Mouse (Mus musculus) stomach, embryonic 14.5 days (tissue): Measurements from ENCODE around the gene Ubqln4. TPM values are rescaled to one million over a fixed set of nuclear protein-coding genes. Genes with fewer than 3 reads are reported as not detected.

Experiments used
- ATAC-seq: fragments of 200-750 bp; cut with Nextera tagmentation; 2 replicates; pipeline ENCODE4 v1.8.0; 2017; ENCODE audit warnings: low read depth, moderate TSS enrichment; ENCODE audit not compliant: insufficient number of reproducible peaks, insufficient read depth, low FRiP score
- H3K27ac ChIP-seq: fragments of 300-500 bp; sonication (generic); 2 replicates; pipeline ENCODE4 v1.5.1; 2014; ENCODE audit warnings: mild to moderate bottlenecking, low read length, moderate library complexity, mixed read lengths
- H3K27me3 ChIP-seq: fragments of 300-500 bp; sonication (generic); 2 replicates; pipeline ENCODE4 v1.6.1; 2014; ENCODE audit warnings: low read length, control low read depth, mixed read lengths; ENCODE audit not compliant: control insufficient read depth, insufficient read depth
- H3K36me3 ChIP-seq: fragments of 300-500 bp; sonication (generic); 2 replicates; pipeline ENCODE4 v1.6.1; 2014; ENCODE audit warnings: mild to moderate bottlenecking, control low read depth, low read length, moderate library complexity, mixed read lengths; ENCODE audit not compliant: control insufficient read depth, insufficient read depth
- H3K4me1 ChIP-seq: fragments of 300-500 bp; sonication (generic); 2 replicates; pipeline ENCODE4 v1.6.1; 2014; ENCODE audit warnings: low read length, control low read depth, mixed read lengths; ENCODE audit not compliant: control insufficient read depth, insufficient read depth
- H3K4me2 ChIP-seq: fragments of 300-500 bp; sonication (generic); replicated peaks from 2 replicates; pipeline ENCODE4 v1.6.1; 2014; ENCODE audit warnings: low read depth, low read length, control low read depth
- H3K4me3 ChIP-seq: fragments of 300-500 bp; sonication (generic); 2 replicates; pipeline ENCODE4 v1.5.1; 2014; ENCODE audit warnings: low read depth, low read length, control low read depth
- H3K9ac ChIP-seq: fragments of 300-500 bp; sonication (generic); replicated peaks from 2 replicates; pipeline ENCODE4 v1.6.1; 2014; ENCODE audit warnings: low read depth, mild to moderate bottlenecking, control low read depth, low read length, moderate library complexity, mixed read lengths
- H3K9me3 ChIP-seq: fragments of 300-500 bp; sonication (generic); 2 replicates; pipeline ENCODE4 v1.6.1; 2016; ENCODE audit warnings: low read depth, low read length, control low read depth; ENCODE audit not compliant: control insufficient read depth
- WGBS: fragments of 180-500 bp; shearing (Covaris S2); extraction: QIAGEN DNeasy Blood & Tissue Kit; methylation state at CpG from one replicate; pipeline ENCODE4 v1.1.7; 2014; 5-methylcytosine and 5-hydroxymethylcytosine counted together
- polyA plus RNA-seq: library from polyadenylated mRNA; unstranded; fragments of >200 nt; fragmentation: Nextera tagmentation; extraction: Ambion mirVana; gene quantifications from 2 replicates; pipeline ENCODE4 v1.2.1, GENCODE M21; 2014

Ubqln4 gene
- 48.4 TPM in 2 replicates for polyA plus RNA-seq

DNA sequence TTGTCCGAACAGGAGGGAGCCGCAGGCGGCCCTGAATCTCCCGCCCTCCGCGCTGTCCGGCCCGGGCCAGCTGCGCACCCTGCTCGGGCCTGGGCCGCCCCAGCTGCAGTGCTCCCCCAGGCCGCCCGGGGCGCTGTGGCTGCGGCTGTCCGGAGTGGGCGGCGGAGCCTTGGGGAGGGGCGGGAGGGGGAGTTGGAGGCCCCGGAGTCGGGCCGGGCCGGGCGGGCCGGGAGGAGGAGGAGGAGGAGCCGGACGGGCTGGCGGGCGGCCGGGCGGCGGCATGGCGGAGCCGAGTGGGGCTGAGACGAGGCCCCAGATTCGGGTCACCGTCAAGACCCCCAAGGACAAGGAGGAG, at the start of gene Ubqln4:
Gene Ubqln4, plus strand, starts transcription at position 234 of the 355 bp plus-strand sequence.
- under 1% methylated on average over 31 of the region's 37 CpGs for WGBS
- H3K9me3 ChIP-seq, result no peaks in the 10 kb centered on the region
- peaks cover 21% of the 10 kb centered on the region for H3K4me1 ChIP-seq
- peak; percentile 88 for ATAC-seq
- no peaks in the 10 kb centered on the region for H3K27me3 ChIP-seq
- peak within 1 kb of the TSS; percentile 99 for H3K27ac ChIP-seq
- H3K36me3 ChIP-seq, result peaks cover 29% of the 10 kb centered on the region
- H3K9ac ChIP-seq, result peak within 1 kb of the TSS; percentile 88
- peak within 1 kb of the TSS; percentile 78 for H3K4me2 ChIP-seq
- peak within 1 kb of the TSS; percentile 92 for H3K4me3 ChIP-seq

GRCm38 (mm10) chr3:88503881-88504746, 49.4 kb upstream of the Ubqln4 start:
- no peak overlapping the region for H3K9ac ChIP-seq
- peak overlapping the region; percentile 99; the same call in 1 of the 2 replicates for H3K4me2 ChIP-seq
- no peak overlapping the region for H3K4me3 ChIP-seq
- 41% methylated on average over 8 of the region's 8 CpGs for WGBS
- peak overlapping the region; percentile 82; the same call in 1 of the 2 replicates for H3K27ac ChIP-seq
- H3K27me3 ChIP-seq, result no peaks in the 10 kb centered on the region
- peaks cover 22% of the 10 kb centered on the region; the same call in 1 of the 2 replicates for H3K4me1 ChIP-seq
- H3K9me3 ChIP-seq, result no peaks in the 10 kb centered on the region
- no peak for ATAC-seq
- H3K36me3 ChIP-seq, result no peaks in the 10 kb centered on the region

DNA sequence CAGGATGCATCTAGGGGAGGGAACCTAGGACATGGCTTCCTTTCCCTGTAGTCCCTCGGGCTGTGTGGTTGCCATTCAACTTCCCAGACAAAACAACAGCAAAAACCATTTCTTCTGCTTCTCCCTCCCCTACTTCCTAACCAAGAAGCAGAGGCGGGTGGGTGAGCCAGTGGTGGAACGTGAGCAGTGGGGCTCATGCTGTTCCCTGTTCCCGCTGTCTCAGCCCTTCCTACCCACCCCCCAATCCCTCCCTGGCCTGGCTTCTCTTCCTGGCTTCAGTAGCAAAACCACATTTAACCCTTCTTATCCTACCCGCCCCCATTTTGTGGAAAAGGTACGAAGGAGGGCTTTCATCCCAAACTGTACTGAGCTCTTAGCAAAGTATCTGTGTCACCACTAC, 48.5 kb upstream of the Ubqln4 start:
- Histone ChIP-seq H3K27ac (no peak overlapping the region), H3K9me3 (no peaks in the 10 kb centered on the region), H3K36me3 (no peaks in the 10 kb centered on the region), H3K4me2 (no peak overlapping the region), H3K27me3 (no peaks in the 10 kb centered on the region), H3K4me3 (no peak overlapping the region), H3K4me1 (peaks cover 27% of the 10 kb centered on the region; the same call in 1 of the 2 replicates), H3K9ac (no peak overlapping the region)
- WGBS, result 71% methylated on average over 6 of the region's 6 CpGs
- no peak for ATAC-seq

- no peak overlapping the region for H3K4me2 ChIP-seq
- no peaks in the 10 kb centered on the region for H3K36me3 ChIP-seq
- H3K9ac ChIP-seq, result no peak overlapping the region
- H3K27ac ChIP-seq, result no peak overlapping the region
- no peaks in the 10 kb centered on the region for H3K27me3 ChIP-seq
- 48% methylated on average over 7 of the region's 7 CpGs for WGBS
- no peak overlapping the region for H3K4me3 ChIP-seq
- H3K4me1 ChIP-seq, result peaks cover 26% of the 10 kb centered on the region; the same call in 1 of the 2 replicates
- ATAC-seq, result no peak
- H3K9me3 ChIP-seq, result no peaks in the 10 kb centered on the region
These were observed 47.8 kb upstream of the Ubqln4 start for GRCm38 (mm10) chr3:88505765-88506164.

GRCm38 (mm10) chr3:88509250-88509649, 44.3 kb upstream of the Ubqln4 start:
- Histone ChIP-seq H3K27me3 (no peaks in the 10 kb centered on the region), H3K4me2 (peak overlapping the region; percentile 45), H3K36me3 (no peaks in the 10 kb centered on the region), H3K9me3 (no peaks in the 10 kb centered on the region), H3K9ac (no peak overlapping the region), H3K4me3 (peak overlapping the region; percentile 27; the same call in 1 of the 2 replicates), H3K27ac (peak overlapping the region; percentile 84), H3K4me1 (peaks cover 32% of the 10 kb centered on the region)
- 57% methylated on average over 3 of the region's 3 CpGs for WGBS
- no peak; the same call in 1 of the 2 replicates for ATAC-seq

DNA sequence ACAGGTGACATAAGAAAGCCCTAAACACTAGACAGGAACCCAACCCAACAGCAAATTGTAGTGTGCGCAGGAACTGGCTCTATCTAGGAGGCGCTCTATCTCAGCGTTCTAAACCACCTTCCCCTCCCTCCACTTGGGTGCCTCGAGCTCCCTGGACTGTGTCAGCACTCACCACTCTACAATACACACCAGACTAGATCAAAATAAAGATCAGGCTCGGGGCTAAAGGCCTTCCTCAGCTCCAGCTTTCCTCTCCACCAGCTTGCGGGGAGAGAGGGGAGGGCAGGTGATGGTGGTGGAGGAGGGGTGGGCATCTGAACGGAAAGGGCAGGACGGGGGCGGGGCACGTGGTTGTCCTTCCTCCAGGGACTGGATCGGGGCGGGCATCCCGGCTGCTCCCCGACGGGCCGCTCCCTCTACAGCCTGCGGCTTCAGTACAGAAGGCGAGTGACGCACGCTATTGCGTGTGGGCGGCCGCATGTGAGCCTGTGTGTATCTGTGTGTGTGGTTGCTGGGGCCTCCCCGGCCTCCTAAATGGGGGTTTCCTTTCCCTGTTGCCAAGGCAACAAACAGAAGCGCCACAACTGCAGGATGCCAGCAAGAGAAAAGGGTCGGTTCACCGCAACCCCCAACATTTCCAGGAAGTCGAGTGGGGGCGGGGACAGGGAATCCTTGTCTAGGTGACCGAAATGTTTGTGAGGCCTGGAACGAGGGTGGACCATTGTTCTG, 43.7 kb upstream of the Ubqln4 start, which contains the start of gene Lmna:
Gene Lmna, minus strand, starts transcription at position 265 of the 729 bp plus-strand sequence.
- H3K36me3 ChIP-seq, result no peaks in the 10 kb centered on the region
- 1% methylated on average over 31 of the region's 31 CpGs for WGBS
- no peaks in the 10 kb centered on the region for H3K27me3 ChIP-seq
- H3K9me3 ChIP-seq, result no peaks in the 10 kb centered on the region
- H3K4me1 ChIP-seq, result peaks cover 31% of the 10 kb centered on the region
- H3K4me2 ChIP-seq, result peak within 1 kb of the TSS; percentile 45
- peak within 1 kb of the TSS; percentile 84 for H3K27ac ChIP-seq
- H3K4me3 ChIP-seq, result peak within 1 kb of the TSS; percentile 27
- H3K9ac ChIP-seq, result 0 out of 2 replicates have a peak within 1 kb of the TSS, but pooled peaks have one; percentile 33
- peak; percentile 95 for ATAC-seq

GRCm38 (mm10) chr3:88510421-88511289, 42.9 kb upstream of the Ubqln4 start:
- H3K9ac ChIP-seq, result 0 out of 2 replicates have a peak overlapping the region, but pooled peaks have one; percentile 33
- no peaks in the 10 kb centered on the region for H3K27me3 ChIP-seq
- H3K4me1 ChIP-seq, result peaks cover 31% of the 10 kb centered on the region
- 46% methylated on average over 13 of the region's 13 CpGs for WGBS
- no peaks in the 10 kb centered on the region for H3K9me3 ChIP-seq
- H3K27ac ChIP-seq, result peak overlapping the region; percentile 84
- no peak for ATAC-seq
- peak overlapping the region; percentile 27 for H3K4me3 ChIP-seq
- peak overlapping the region; percentile 45 for H3K4me2 ChIP-seq
- H3K36me3 ChIP-seq, result no peaks in the 10 kb centered on the region
